ENCODE assay signal across 9 mouse cellular contexts in genomic region chr14:61330591-61330990, GRCm38 (mm10). TPM values are rescaled to one million over a fixed set of nuclear protein-coding genes. Genes with fewer than 3 reads are reported as not detected.
DNase-seq lines count a peak whose midpoint lies in the region; ATAC-seq lines count a peak whose summit lies in the region.
"Had no signal": no experiment of that assay in that cellular context is flagged by ENCODE, and none has a peak within 500 bp of the region (broad histone marks: within the 10 kb centered on the region; RNA-seq: fewer than 3 reads in every experiment).

No protein-coding gene starts in this region.

- peak; percentile 72 for ATAC-seq in forebrain, embryonic 13.5 days

- H3K27me3 ChIP-seq in forebrain, embryonic 13.5 days = no peaks in the 10 kb centered on the region
- H3K27me3 ChIP-seq in forebrain, embryonic 10.5 days (ENCODE audit: poor library complexity, severe bottlenecking) = no peaks in the 10 kb centered on the region

- peak overlapping the region; percentile 41 for H3K4me2 ChIP-seq in forebrain, embryonic 13.5 days

- peaks cover 34% of the 10 kb centered on the region for H3K4me1 ChIP-seq in forebrain, embryonic 13.5 days
- H3K4me1 ChIP-seq in forebrain, embryonic 10.5 days = peaks cover 18% of the 10 kb centered on the region

- peak overlapping the region; percentile 88 for H3K27ac ChIP-seq in forebrain, embryonic 13.5 days
- no peak overlapping the region for H3K27ac ChIP-seq in forebrain, embryonic 10.5 days

- H3K9me3 ChIP-seq in forebrain, embryonic 13.5 days (replicated peaks) = no peaks in the 10 kb centered on the region
- H3K9me3 ChIP-seq in forebrain, embryonic 10.5 days = no peaks in the 10 kb centered on the region

- intact Hi-C loops in left cerebral cortex, postnatal 36 days (cut with DNase I) = loop anchor here (5.0 to 10.0 kb wide), 4 partner anchors 37 to 1124 kb away; partner anchors contain the start of genes Gucy1b2 and Kpna3

- no peak for DNase-seq in forebrain, embryonic 10.5 days (ENCODE audit: extremely low spot score, low spot score)
- peak; percentile 79 for DNase-seq in Muller cell, postnatal 12 days (ENCODE audit: inconsistent ontology term)
- peak; percentile 37 to 43 for DNase-seq in frontal cortex, postnatal 14 days (ENCODE audit: low spot score in 2 of 2)
- DNase-seq in left cerebral cortex, postnatal 36 days (ENCODE audit: low spot score in 2 of 2) = peak; percentile 28 to 45
- DNase-seq in natural killer cell, adult 2 months (ENCODE audit: low spot score in 2 of 2) = no peak
- no peak for DNase-seq in urinary bladder, postnatal 36 days (ENCODE audit: low spot score in 2 of 2)
- DNase-seq in testis, postnatal 14 days (ENCODE audit: low spot score) = no peak

- 0 out of 2 replicates have a peak overlapping the region, but pooled peaks have one; percentile 41 for H3K9ac ChIP-seq in forebrain, embryonic 13.5 days

- H3K36me3 ChIP-seq in forebrain, embryonic 13.5 days (ENCODE audit: poor library complexity, severe bottlenecking) = no peaks in the 10 kb centered on the region; the same call in 1 of the 2 replicates
- H3K36me3 ChIP-seq in forebrain, embryonic 10.5 days (replicated peaks) = no peaks in the 10 kb centered on the region

- H3K4me3 ChIP-seq in forebrain, embryonic 13.5 days = no peak overlapping the region
- no peak overlapping the region for H3K4me3 ChIP-seq in forebrain, embryonic 10.5 days

- WGBS in forebrain, embryonic 13.5 days = 30% methylated on average over 11 of the region's 11 CpGs
- 90% methylated on average over 11 of the region's 11 CpGs for WGBS in forebrain, embryonic 10.5 days

RNA-seq across cellular contexts. Expression of gene Arl11, which starts 21.0 kb away (rescaled TPM):
- polyA plus RNA-seq in forebrain, embryonic 13.5 days (2015; fragmentation: Nextera tagmentation; extraction: Ambion mirVana) = 0.31 and 0.59 TPM in 2 replicates
- 0.19 and 0.31 TPM in 2 replicates for polyA plus RNA-seq in forebrain, embryonic 10.5 days (2016; fragmentation: Nextera tagmentation; extraction: Ambion mirVana)
- total RNA-seq in left cerebral cortex, postnatal 36 days (2021) = under 1 TPM; 0.27 to 0.35 TPM
- polyA plus RNA-seq: C2C12 had no signal

RNA-seq across cellular contexts. Expression of gene Ebpl, which starts 29.6 kb away (rescaled TPM):
- polyA plus RNA-seq in forebrain, embryonic 13.5 days (2015; fragmentation: Nextera tagmentation; extraction: Ambion mirVana) = 10.6 and 11.3 TPM in 2 replicates
- 8.9 and 9.1 TPM in 2 replicates for polyA plus RNA-seq in forebrain, embryonic 10.5 days (2016; fragmentation: Nextera tagmentation; extraction: Ambion mirVana)
- 1 to 10 TPM; 3.4 to 4.8 TPM for total RNA-seq in left cerebral cortex, postnatal 36 days (2021)

Comparison
In these comparisons a context has a peak if more than half of its experiments do, and no peak if none do; other contexts are left out.
1. DNase-seq: peak in Muller cell, postnatal 12 days (single experiment), frontal cortex, postnatal 14 days (2 of 2) and left cerebral cortex, postnatal 36 days (2 of 2); none in forebrain, embryonic 10.5 days (single experiment), natural killer cell, adult 2 months (0 of 2), urinary bladder, postnatal 36 days (0 of 2) and testis, postnatal 14 days (single experiment).